Mouse (Mus musculus) liver, embryonic 14.5 days (tissue): ENCODE results near the gene Hif3a. TPM values are rescaled to one million over a fixed set of nuclear protein-coding genes. Genes with fewer than 3 reads are reported as not detected.

Experiments
- ATAC-seq: fragments of 200-750 bp; cut with Nextera tagmentation; 2 replicates; pipeline ENCODE4 v1.8.0; 2017; ENCODE audit warnings: moderate number of reproducible peaks, mild to moderate bottlenecking, moderate library complexity; ENCODE audit not compliant: insufficient read depth
- DNase-seq, 3 experiments: peaks; one replicate each; pipeline ENCODE4 v3.0.0-alpha.2; 2012 to 2013; ENCODE audit warnings: low read depth in 3 of 3, low spot score in 3 of 3
- H3K27ac ChIP-seq: fragments of 300-500 bp; sonication (generic); 2 replicates; pipeline ENCODE4 v1.5.1; 2014; ENCODE audit warnings: moderate library complexity, mild to moderate bottlenecking, control low read depth, inconsistent platforms
- H3K27me3 ChIP-seq: fragments of 300-500 bp; sonication (generic); 2 replicates; pipeline ENCODE4 v1.6.1; 2014; ENCODE audit warnings: mild to moderate bottlenecking, low read length, moderate library complexity; ENCODE audit not compliant: control insufficient read depth, insufficient read depth
- H3K36me3 ChIP-seq: fragments of 300-500 bp; sonication (generic); replicated peaks from 2 replicates; pipeline ENCODE4 v1.6.1; 2014; ENCODE audit warnings: low read depth; ENCODE audit not compliant: control insufficient read depth, insufficient read depth
- H3K4me1 ChIP-seq, 2 experiments: fragments of 200-500 bp in 1 of 2; fragments of 300-500 bp in 1 of 2; sonication (generic) in 1 of 2; replicated peaks; 2 replicates each; pipeline ENCODE4 v1.6.1; 2012 to 2014; ENCODE audit warnings: antibody characterized with exemption in 1 of 2, inconsistent platforms in 1 of 2, low read length in 1 of 2; ENCODE audit not compliant: control insufficient read depth in 2 of 2, insufficient read depth in 2 of 2
- H3K4me2 ChIP-seq: fragments of 300-500 bp; sonication (generic); 2 replicates; pipeline ENCODE4 v1.6.1; 2014; ENCODE audit warnings: low read depth, mild to moderate bottlenecking, control low read depth, moderate library complexity
- H3K4me3 ChIP-seq, 2 experiments: fragments of 200-500 bp in 1 of 2; fragments of 300-500 bp in 1 of 2; sonication (generic) in 1 of 2; 2 replicates each; pipeline ENCODE4 v1.5.1; 2012 to 2014; ENCODE audit warnings: low read depth in 2 of 2, low read length in 2 of 2, mild to moderate bottlenecking in 2 of 2, control low read depth in 1 of 2, inconsistent platforms in 1 of 2, moderate library complexity in 1 of 2; ENCODE audit not compliant: insufficient read depth in 1 of 2
- H3K9ac ChIP-seq: fragments of 300-500 bp; sonication (generic); replicated peaks from 2 replicates; pipeline ENCODE4 v1.6.1; 2014; ENCODE audit warnings: mild to moderate bottlenecking, control low read depth, moderate library complexity
- H3K9me3 ChIP-seq: fragments of 300-500 bp; sonication (generic); 2 replicates; pipeline ENCODE4 v1.6.1; 2016; ENCODE audit warnings: low read length, mixed read lengths; ENCODE audit not compliant: control insufficient read depth
- CTCF ChIP-seq: IDR thresholded peaks from 2 replicates; pipeline ENCODE4 v1.5.1; 2016; ENCODE audit warnings: antibody characterized with exemption, low read depth, control low read depth
- EP300 ChIP-seq: IDR thresholded peaks from 2 replicates; pipeline ENCODE4 v1.6.1; 2016; ENCODE audit warnings: antibody characterized with exemption, low read depth
- WGBS: fragments of 180-500 bp; shearing (Covaris S2); extraction: QIAGEN DNeasy Blood & Tissue Kit; methylation state at CpG from one replicate; pipeline ENCODE4 v1.1.7; 2014; ENCODE audit not compliant: insufficient replicate concordance; 5-methylcytosine and 5-hydroxymethylcytosine counted together
- polyA plus RNA-seq, 2 experiments: library from polyadenylated mRNA; depleted of rRNA in 1 of 2; stranded (reverse) in 1 of 2; unstranded in 1 of 2; fragments of >200 nt; fragmentation: Nextera tagmentation in 1 of 2; extraction: Ambion mirVana in 1 of 2; gene quantifications; 2 replicates each; pipeline versions ENCODE4 v1.2.1 to v1.2.3; 2012 to 2014

The Hif3a gene
- polyA plus RNA-seq, 2 experiments = 9.8 to 22.8 TPM

DNA sequence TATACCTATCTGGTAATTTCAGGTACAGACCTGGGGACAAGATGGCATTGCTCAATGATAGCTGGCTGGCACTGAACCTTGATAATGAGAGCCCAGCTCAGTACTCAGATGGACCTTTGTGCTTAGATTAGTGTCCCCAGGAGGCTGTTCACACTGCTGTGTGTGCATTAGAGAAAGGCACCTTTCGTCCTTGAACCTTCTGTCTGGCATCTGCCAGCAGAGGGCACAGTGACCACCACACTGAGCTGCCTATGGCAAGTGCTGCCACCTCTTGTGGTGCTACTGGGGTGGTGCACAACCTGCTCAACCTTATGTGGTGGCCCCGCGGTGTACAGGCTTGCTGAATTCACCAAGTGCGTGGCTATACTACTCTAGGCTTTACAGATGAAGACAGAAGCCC lies 54.9 kb downstream of the Hif3a start:
- DNase-seq (no peak), ATAC-seq (no peak)
- H3K9ac ChIP-seq = no peak overlapping the region
- H3K4me1 ChIP-seq = no peaks in the 10 kb centered on the region
- H3K36me3 ChIP-seq = peaks cover 29% of the 10 kb centered on the region
- WGBS = 75% methylated on average over 4 of the region's 4 CpGs
- H3K4me3 ChIP-seq = no peak overlapping the region
- no peak overlapping the region for H3K4me2 ChIP-seq
- H3K27me3 ChIP-seq = no peaks in the 10 kb centered on the region
- H3K9me3 ChIP-seq = no peaks in the 10 kb centered on the region
- no peak overlapping the region for H3K27ac ChIP-seq
- TF ChIP-seq EP300 = no peak
- TF ChIP-seq CTCF = peak; percentile 86

DNA sequence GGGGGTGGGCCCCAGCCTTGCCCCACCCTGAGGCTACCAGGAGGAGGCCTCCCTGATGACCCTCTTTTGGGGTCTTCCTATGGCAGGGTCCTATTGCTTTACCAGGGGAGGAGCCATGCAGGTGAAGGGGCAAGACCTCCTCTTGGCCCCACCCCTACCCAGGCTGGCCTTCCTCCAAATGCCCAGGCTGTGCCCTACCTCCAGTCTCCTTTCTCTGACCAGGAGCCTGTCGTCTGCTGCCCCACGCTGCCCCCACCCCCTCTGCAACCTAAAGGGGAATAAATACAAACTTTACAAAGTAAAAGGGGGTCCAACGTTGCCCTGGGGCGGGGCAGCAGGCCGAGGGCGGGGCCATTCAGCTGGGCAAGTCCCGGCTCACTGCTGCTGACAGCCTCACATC lies 57.5 kb downstream of the Hif3a start:
- peaks cover 20% of the 10 kb centered on the region for H3K36me3 ChIP-seq
- WGBS = 70% methylated on average over 7 of the region's 7 CpGs
- H3K9ac ChIP-seq = no peak overlapping the region
- DNase-seq (no peak), ATAC-seq (no peak)
- no peaks in the 10 kb centered on the region for H3K27me3 ChIP-seq
- H3K4me1 ChIP-seq = no peaks in the 10 kb centered on the region
- H3K27ac ChIP-seq = no peak overlapping the region
- no peak overlapping the region for H3K4me3 ChIP-seq
- H3K9me3 ChIP-seq = no peaks in the 10 kb centered on the region
- no peak for TF ChIP-seq EP300
- TF ChIP-seq CTCF = no peak
- no peak overlapping the region for H3K4me2 ChIP-seq

DNA sequence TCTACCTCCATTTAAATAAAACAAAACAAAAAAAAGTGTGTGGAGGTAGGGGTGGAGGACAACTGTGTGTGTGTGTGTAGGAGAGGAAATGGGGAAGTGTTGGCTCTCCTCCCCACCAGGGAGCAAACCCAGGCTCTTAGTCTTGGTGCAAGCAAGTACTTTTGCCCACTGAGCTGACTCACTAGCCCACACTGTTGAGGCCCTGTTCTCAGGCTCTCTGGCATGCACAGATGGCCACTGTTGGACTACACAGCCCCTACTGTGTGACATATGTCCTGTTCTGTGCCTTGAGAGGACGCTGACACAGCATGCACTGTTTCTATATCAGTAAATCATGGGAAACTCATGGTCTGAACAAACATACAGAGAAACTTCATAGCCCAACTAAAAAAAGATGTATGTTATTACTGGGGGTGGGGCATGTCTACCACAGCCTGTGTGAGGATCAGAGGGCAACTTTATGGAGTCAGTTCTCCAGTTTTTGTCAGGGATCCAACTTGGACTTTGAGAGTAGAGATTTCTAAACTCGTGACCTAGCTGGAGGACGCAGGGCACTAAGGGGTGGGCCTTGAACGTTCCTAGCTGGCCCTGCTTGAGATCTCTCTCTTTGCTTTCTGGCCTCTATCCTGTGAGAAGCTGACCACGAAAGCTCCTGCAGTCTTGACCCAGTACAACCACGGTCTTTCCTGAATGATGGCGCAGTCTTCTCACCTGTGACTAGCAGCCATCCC lies 58.8 kb downstream of the Hif3a start:
- TF ChIP-seq EP300 = no peak
- no peak for TF ChIP-seq CTCF
- H3K4me1 ChIP-seq = peaks cover 5 to 10% of the 10 kb centered on the region in 2 experiments
- H3K9me3 ChIP-seq = no peaks in the 10 kb centered on the region
- H3K4me3 ChIP-seq = no peak overlapping the region
- H3K36me3 ChIP-seq = peaks cover 18% of the 10 kb centered on the region
- WGBS = 62% methylated on average over 7 of the region's 7 CpGs
- 0 out of 2 replicates have a peak, but pooled peaks have one; percentile 4 for ATAC-seq
- H3K9ac ChIP-seq = no peak overlapping the region
- H3K27me3 ChIP-seq = no peaks in the 10 kb centered on the region
- H3K27ac ChIP-seq = peak overlapping the region; percentile 23; the same call in 1 of the 2 replicates
- H3K4me2 ChIP-seq = no peak overlapping the region
- no peak for DNase-seq

DNA sequence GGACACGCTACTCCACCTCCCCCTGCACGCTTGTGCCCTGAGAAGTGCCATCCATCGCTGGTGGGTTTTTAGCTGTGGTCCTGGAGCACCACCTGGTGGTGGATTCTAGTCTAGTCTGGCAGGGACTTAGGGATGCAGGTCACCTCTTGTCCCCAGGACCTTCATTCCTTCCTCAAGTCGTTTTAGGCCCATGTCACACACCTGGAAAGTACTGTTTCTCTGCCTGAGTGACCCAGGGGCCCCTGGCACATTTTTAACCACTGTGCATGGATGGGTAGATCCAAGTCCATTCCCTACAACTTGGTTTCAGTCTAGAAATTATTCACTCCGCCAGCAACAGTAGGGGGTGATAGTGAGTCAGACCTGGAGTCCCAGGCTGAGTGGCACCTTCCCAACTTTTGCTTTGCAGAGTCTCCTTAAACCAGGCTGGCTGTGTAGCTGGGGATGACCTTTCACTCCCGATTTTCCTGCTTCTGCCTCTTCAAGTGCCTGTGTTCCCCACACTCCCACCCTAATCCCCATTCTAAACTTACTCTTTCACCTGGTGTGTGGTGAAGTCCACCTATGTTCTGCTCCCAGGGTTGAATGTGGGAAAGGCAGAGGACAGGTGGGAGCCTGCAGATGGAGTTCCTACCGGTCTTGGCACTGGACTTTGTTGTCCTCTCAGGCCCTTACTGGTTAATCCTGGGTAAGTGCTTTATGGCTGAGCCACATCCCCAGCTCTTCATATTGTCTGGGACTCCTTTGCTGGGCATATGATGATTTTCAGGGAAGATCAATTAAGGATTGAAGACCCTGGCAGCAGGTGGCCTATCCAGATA lies 59.6 kb downstream of the Hif3a start:
- 15% methylated on average over 7 of the region's 7 CpGs for WGBS
- H3K27ac ChIP-seq = no peak overlapping the region
- H3K4me1 ChIP-seq = peaks cover 5 to 10% of the 10 kb centered on the region in 2 experiments

DNA sequence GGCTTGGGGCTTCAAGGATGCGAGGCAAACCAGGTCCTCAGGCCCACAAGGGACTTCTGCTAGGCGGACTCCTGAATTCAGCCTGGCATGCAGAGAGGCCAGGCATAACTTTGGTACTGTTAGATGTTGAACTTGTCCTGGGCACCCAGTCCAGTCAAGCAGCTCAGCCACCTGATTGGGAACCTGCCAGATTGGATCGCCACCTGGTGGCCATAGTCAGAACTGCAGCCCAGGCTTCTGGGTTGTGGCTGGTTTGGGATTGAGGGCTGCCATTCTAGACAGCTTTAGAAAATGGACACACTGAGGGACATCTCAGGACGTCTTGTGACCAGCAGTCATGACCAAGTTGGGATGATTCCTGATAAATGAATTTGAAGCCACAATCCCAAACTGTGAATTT lies 62.6 kb downstream of the Hif3a start:
- ATAC-seq (peak; percentile 58; the same call in 1 of the 2 replicates), DNase-seq (peak; percentile 60 to 67 (median 60))
- Histone ChIP-seq H3K9me3 (no peaks in the 10 kb centered on the region), H3K9ac (0 out of 2 replicates have a peak overlapping the region, but pooled peaks have one; percentile 4), H3K36me3 (no peaks in the 10 kb centered on the region), H3K4me1 (peaks cover 5 to 12% of the 10 kb centered on the region in 2 experiments), H3K4me3 (no peak overlapping the region), H3K4me2 (peak overlapping the region; percentile 50), H3K27me3 (no peaks in the 10 kb centered on the region; the same call in 1 of the 2 replicates), H3K27ac (no peak overlapping the region; the same call in 1 of the 2 replicates)
- TF ChIP-seq EP300 (no peak), CTCF (peak; percentile 100)
- WGBS = 18% methylated on average over 4 of the region's 4 CpGs

More for the DNA sequence above, 59.6 kb downstream of the Hif3a start:
- no peak overlapping the region for H3K4me2 ChIP-seq
- H3K9ac ChIP-seq = no peak overlapping the region
- H3K36me3 ChIP-seq = peaks cover 16% of the 10 kb centered on the region
- TF ChIP-seq EP300 (no peak), CTCF (peak; percentile 94)
- H3K4me3 ChIP-seq = no peak overlapping the region
- ATAC-seq (peak; percentile 54), DNase-seq (peak; percentile 62 to 63 (median 63))
- no peaks in the 10 kb centered on the region for H3K27me3 ChIP-seq
- H3K9me3 ChIP-seq = no peaks in the 10 kb centered on the region
